Mouse (Mus musculus): ENCODE results near the gene Gm37240. TPM values are rescaled to one million over a fixed set of nuclear protein-coding genes. Genes with fewer than 3 reads are reported as not detected.
A peak's percentile ranks its signal among the peaks of the same experiment; 100 is the strongest.

The Gm37240 gene
- polyA plus RNA-seq, 1 experiment from 2014 or later = 13.4 TPM

GRCm38 (mm10) chr3:85859311-85859710 is 28.0 kb downstream of the Gm37240 start:
- 73% methylated on average over 6 of the region's 6 CpGs for WGBS
- H3K4me3 ChIP-seq (ENCODE audit: low read depth, low read length) = no peak overlapping the region

GRCm38 (mm10) chr3:85858140-85859135 is 28.9 kb downstream of the Gm37240 start:
- 0 out of 2 replicates have a peak, but pooled peaks have one; percentile 53 for ATAC-seq (ENCODE audit: low read depth)
- WGBS = 44% methylated on average over 11 of the region's 11 CpGs
- peak; percentile 27 for DNase-seq (ENCODE audit: low spot score)
- H3K27me3 ChIP-seq (replicated peaks; ENCODE audit: control insufficient read depth, insufficient read depth, low read length) = no peaks in the 10 kb centered on the region
- 0 out of 2 replicates have a peak, but pooled peaks cover 3% of the 10 kb centered on the region for H3K4me1 ChIP-seq (ENCODE audit: control insufficient read depth, insufficient read depth, low read length)
- H3K36me3 ChIP-seq (ENCODE audit: control insufficient read depth, insufficient read depth, low read length) = no peaks in the 10 kb centered on the region
- no peaks in the 10 kb centered on the region for H3K9me3 ChIP-seq (ENCODE audit: control insufficient read depth, low read length)
- H3K9ac ChIP-seq (ENCODE audit: low read depth, low read length) = no peak overlapping the region
- H3K4me2 ChIP-seq (ENCODE audit: low read depth, low read length) = no peak overlapping the region
- no peak overlapping the region for H3K4me3 ChIP-seq (ENCODE audit: low read depth, low read length)
- peak overlapping the region; percentile 44; the same call in 1 of the 2 replicates for H3K27ac ChIP-seq (replicated peaks; ENCODE audit: low read depth, low read length)

More at GRCm38 (mm10) chr3:85859311-85859710, 28.0 kb downstream of the Gm37240 start:
- ATAC-seq (ENCODE audit: low read depth) = no peak
- Histone ChIP-seq H3K4me1 (ENCODE audit: control insufficient read depth, insufficient read depth, low read length) (0 out of 2 replicates have a peak, but pooled peaks cover 3% of the 10 kb centered on the region), H3K27ac (replicated peaks; ENCODE audit: low read depth, low read length) (no peak overlapping the region), H3K4me2 (ENCODE audit: low read depth, low read length) (no peak overlapping the region), H3K9ac (ENCODE audit: low read depth, low read length) (no peak overlapping the region), H3K9me3 (ENCODE audit: control insufficient read depth, low read length) (no peaks in the 10 kb centered on the region), H3K27me3 (replicated peaks; ENCODE audit: control insufficient read depth, insufficient read depth, low read length) (no peaks in the 10 kb centered on the region), H3K36me3 (ENCODE audit: control insufficient read depth, insufficient read depth, low read length) (no peaks in the 10 kb centered on the region)
- DNase-seq (ENCODE audit: low spot score) = no peak

GRCm38 (mm10) chr3:85857083-85857482 is 30.2 kb downstream of the Gm37240 start:
- H3K4me3 ChIP-seq (ENCODE audit: low read depth, low read length) = no peak overlapping the region
- DNase-seq (ENCODE audit: low spot score) = no peak
- H3K27ac ChIP-seq (replicated peaks; ENCODE audit: low read depth, low read length) = no peak overlapping the region
- H3K9ac ChIP-seq (ENCODE audit: low read depth, low read length) = no peak overlapping the region
- ATAC-seq (ENCODE audit: low read depth) = no peak
- H3K9me3 ChIP-seq (ENCODE audit: control insufficient read depth, low read length) = no peaks in the 10 kb centered on the region
- no peaks in the 10 kb centered on the region for H3K36me3 ChIP-seq (ENCODE audit: control insufficient read depth, insufficient read depth, low read length)
- H3K27me3 ChIP-seq (replicated peaks; ENCODE audit: control insufficient read depth, insufficient read depth, low read length) = no peaks in the 10 kb centered on the region
- H3K4me2 ChIP-seq (ENCODE audit: low read depth, low read length) = no peak overlapping the region
- 0 out of 2 replicates have a peak, but pooled peaks cover 3% of the 10 kb centered on the region for H3K4me1 ChIP-seq (ENCODE audit: control insufficient read depth, insufficient read depth, low read length)
- 33% methylated on average over 4 of the region's 4 CpGs for WGBS

GRCm38 (mm10) chr3:85855947-85856346 is 31.4 kb downstream of the Gm37240 start:
- no peaks in the 10 kb centered on the region for H3K36me3 ChIP-seq (ENCODE audit: control insufficient read depth, insufficient read depth, low read length)
- H3K4me2 ChIP-seq (ENCODE audit: low read depth, low read length) = no peak overlapping the region
- no peak overlapping the region for H3K9ac ChIP-seq (ENCODE audit: low read depth, low read length)
- WGBS = 92% methylated on average over 5 of the region's 5 CpGs
- no peak overlapping the region for H3K27ac ChIP-seq (replicated peaks; ENCODE audit: low read depth, low read length)
- no peak for DNase-seq (ENCODE audit: low spot score)
- no peaks in the 10 kb centered on the region for H3K27me3 ChIP-seq (replicated peaks; ENCODE audit: control insufficient read depth, insufficient read depth, low read length)
- no peaks in the 10 kb centered on the region for H3K9me3 ChIP-seq (ENCODE audit: control insufficient read depth, low read length)
- ATAC-seq (ENCODE audit: low read depth) = no peak
- 0 out of 2 replicates have a peak, but pooled peaks cover 3% of the 10 kb centered on the region for H3K4me1 ChIP-seq (ENCODE audit: control insufficient read depth, insufficient read depth, low read length)
- no peak overlapping the region for H3K4me3 ChIP-seq (ENCODE audit: low read depth, low read length)

GRCm38 (mm10) chr3:85855043-85855442 is 32.3 kb downstream of the Gm37240 start:
- H3K27me3 ChIP-seq (replicated peaks; ENCODE audit: control insufficient read depth, insufficient read depth, low read length) = no peaks in the 10 kb centered on the region
- no peak overlapping the region for H3K4me3 ChIP-seq (ENCODE audit: low read depth, low read length)
- H3K4me2 ChIP-seq (ENCODE audit: low read depth, low read length) = no peak overlapping the region
- no peak for DNase-seq (ENCODE audit: low spot score)
- H3K9ac ChIP-seq (ENCODE audit: low read depth, low read length) = no peak overlapping the region
- ATAC-seq (ENCODE audit: low read depth) = no peak
- 80% methylated on average over 3 of the region's 3 CpGs for WGBS
- no peak overlapping the region for H3K27ac ChIP-seq (replicated peaks; ENCODE audit: low read depth, low read length)
- H3K9me3 ChIP-seq (ENCODE audit: control insufficient read depth, low read length) = no peaks in the 10 kb centered on the region
- H3K36me3 ChIP-seq (ENCODE audit: control insufficient read depth, insufficient read depth, low read length) = no peaks in the 10 kb centered on the region
- H3K4me1 ChIP-seq (ENCODE audit: control insufficient read depth, insufficient read depth, low read length) = 0 out of 2 replicates have a peak, but pooled peaks cover 3% of the 10 kb centered on the region

- Histone ChIP-seq H3K4me2 (ENCODE audit: low read depth, low read length) (no peak overlapping the region), H3K36me3 (ENCODE audit: control insufficient read depth, insufficient read depth, low read length) (no peaks in the 10 kb centered on the region), H3K9me3 (ENCODE audit: control insufficient read depth, low read length) (no peaks in the 10 kb centered on the region), H3K9ac (ENCODE audit: low read depth, low read length) (no peak overlapping the region), H3K27me3 (replicated peaks; ENCODE audit: control insufficient read depth, insufficient read depth, low read length) (no peaks in the 10 kb centered on the region), H3K27ac (replicated peaks; ENCODE audit: low read depth, low read length) (no peak overlapping the region), H3K4me1 (ENCODE audit: control insufficient read depth, insufficient read depth, low read length) (0 out of 2 replicates have a peak, but pooled peaks cover 3% of the 10 kb centered on the region), H3K4me3 (ENCODE audit: low read depth, low read length) (no peak overlapping the region)
- DNase-seq (ENCODE audit: low spot score) (no peak), ATAC-seq (ENCODE audit: low read depth) (no peak)
- WGBS = 87% methylated on average over 6 of the region's 6 CpGs
Observed at GRCm38 (mm10) chr3:85854143-85854542, 33.2 kb downstream of the Gm37240 start.

GRCm38 (mm10) chr3:85853715-85854114 is 33.6 kb downstream of the Gm37240 start:
- ATAC-seq (ENCODE audit: low read depth) (no peak), DNase-seq (ENCODE audit: low spot score) (no peak)
- no peaks in the 10 kb centered on the region for H3K9me3 ChIP-seq (ENCODE audit: control insufficient read depth, low read length)
- 0 out of 2 replicates have a peak, but pooled peaks cover 1% of the 10 kb centered on the region for H3K4me1 ChIP-seq (ENCODE audit: control insufficient read depth, insufficient read depth, low read length)
- no peak overlapping the region for H3K9ac ChIP-seq (ENCODE audit: low read depth, low read length)
- H3K27me3 ChIP-seq (replicated peaks; ENCODE audit: control insufficient read depth, insufficient read depth, low read length) = no peaks in the 10 kb centered on the region
- H3K4me3 ChIP-seq (ENCODE audit: low read depth, low read length) = no peak overlapping the region
- no peak overlapping the region for H3K4me2 ChIP-seq (ENCODE audit: low read depth, low read length)
- no peak overlapping the region for H3K27ac ChIP-seq (replicated peaks; ENCODE audit: low read depth, low read length)
- WGBS = 83% methylated on average over 4 of the region's 4 CpGs
- no peaks in the 10 kb centered on the region for H3K36me3 ChIP-seq (ENCODE audit: control insufficient read depth, insufficient read depth, low read length)

GRCm38 (mm10) chr3:85850079-85850478 is 37.2 kb downstream of the Gm37240 start:
- ATAC-seq (ENCODE audit: low read depth) (no peak), DNase-seq (ENCODE audit: low spot score) (no peak)
- Histone ChIP-seq H3K27me3 (replicated peaks; ENCODE audit: control insufficient read depth, insufficient read depth, low read length) (no peaks in the 10 kb centered on the region), H3K27ac (replicated peaks; ENCODE audit: low read depth, low read length) (no peak overlapping the region), H3K9ac (ENCODE audit: low read depth, low read length) (no peak overlapping the region), H3K36me3 (ENCODE audit: control insufficient read depth, insufficient read depth, low read length) (no peaks in the 10 kb centered on the region), H3K9me3 (ENCODE audit: control insufficient read depth, low read length) (no peaks in the 10 kb centered on the region), H3K4me3 (ENCODE audit: low read depth, low read length) (no peak overlapping the region), H3K4me1 (ENCODE audit: control insufficient read depth, insufficient read depth, low read length) (no peaks in the 10 kb centered on the region), H3K4me2 (ENCODE audit: low read depth, low read length) (no peak overlapping the region)
- 88% methylated on average over 1 of the region's 1 CpGs for WGBS
